Mouse (Mus musculus): ENCODE data around the gene Nr2c2ap. TPM values are rescaled to one million over a fixed set of nuclear protein-coding genes. Genes with fewer than 3 reads are reported as not detected.

The Nr2c2ap gene
- total RNA-seq (2021): 10 to 100 TPM; 25.5 to 28.1 TPM
- long read RNA-seq, experiment 1, transcript Nr2c2ap-201 (5 exons, 1,161 nt): minor isoform, 8 of 34 reads
- long read RNA-seq, experiment 1, transcript Nr2c2ap-202 (4 exons, 1,078 nt): major isoform, 14 of 34 reads
- long read RNA-seq, experiment 1, partial matches to known transcripts: 1 of 34 reads
- long read RNA-seq, experiment 1, other reads (novel, unspliced or antisense): 11 of 34 reads
- long read RNA-seq, experiment 2, transcript Nr2c2ap-202 (4 exons, 1,078 nt): major isoform, 9 of 22 reads
- long read RNA-seq, experiment 2, partial matches to known transcripts: 0 of 22 reads
- long read RNA-seq, experiment 2, other reads (novel, unspliced or antisense): 13 of 22 reads

- intact Hi-C loops (cut with DNase I): no loop called here
- DNase-seq (ENCODE audit: low spot score in 2 of 2): peak; percentile 74 to 84
Observed at GRCm38 (mm10) chr8:70131166-70131883, at the start of gene Nr2c2ap. Gene Nr2c2ap (plus strand): TSS chr8:70131333.

GRCm38 (mm10) chr8:70081976-70082375 lies 49.2 kb upstream of the Nr2c2ap start:
- DNase-seq (ENCODE audit: low spot score in 2 of 2): no peak
- intact Hi-C loops (cut with DNase I): no loop called here

GRCm38 (mm10) chr8:70083285-70083684 lies 47.8 kb upstream of the Nr2c2ap start, which contains the start of gene Hapln4:
Gene Hapln4 (plus strand): TSS chr8:70083457.
- DNase-seq (ENCODE audit: low spot score in 2 of 2): no peak
- intact Hi-C loops (cut with DNase I): no loop called here

GRCm38 (mm10) chr8:70084191-70085065 lies 46.7 kb upstream of the Nr2c2ap start:
- no peak for DNase-seq (ENCODE audit: low spot score in 2 of 2)
- intact Hi-C loops (cut with DNase I): loop anchor here (5.0 kb wide), 1 partner anchor 138 kb away; no protein-coding TSS in a partner anchor

GRCm38 (mm10) chr8:70086151-70086550 lies 45.0 kb upstream of the Nr2c2ap start:
- intact Hi-C loops (cut with DNase I): loop anchor here (2.0 to 5.0 kb wide), 2 partner anchors 81 to 136 kb away; no protein-coding TSS in a partner anchor
- DNase-seq (ENCODE audit: low spot score in 2 of 2): no peak

GRCm38 (mm10) chr8:70087237-70087636 lies 43.9 kb upstream of the Nr2c2ap start:
- intact Hi-C loops (cut with DNase I): loop anchor here (2.0 to 5.0 kb wide), 2 partner anchors 80 to 135 kb away; no protein-coding TSS in a partner anchor
- DNase-seq (ENCODE audit: low spot score in 2 of 2): no peak

GRCm38 (mm10) chr8:70087836-70088650 lies 43.1 kb upstream of the Nr2c2ap start:
- intact Hi-C loops (cut with DNase I): loop anchor here (2.0 to 5.0 kb wide), 3 partner anchors 33 to 134 kb away; partner anchors contain the start of gene Ncan
- peak; percentile 64 to 72 for DNase-seq (ENCODE audit: low spot score in 2 of 2)

GRCm38 (mm10) chr8:70089296-70089960 lies 41.7 kb upstream of the Nr2c2ap start:
- peak in 1 of 2 experiments; percentile 62 for DNase-seq (ENCODE audit: low spot score in 2 of 2)
- intact Hi-C loops (cut with DNase I): loop anchor here (2.0 to 5.0 kb wide), 2 partner anchors 31 to 133 kb away; partner anchors contain the start of gene Ncan

- intact Hi-C loops (cut with DNase I): no loop called here
Observed at GRCm38 (mm10) chr8:70092786-70093185, 38.3 kb upstream of the Nr2c2ap start.

GRCm38 (mm10) chr8:70099276-70099675 lies 31.9 kb upstream of the Nr2c2ap start:
- peak in 1 of 2 experiments; percentile 84 for DNase-seq (ENCODE audit: low spot score in 2 of 2)
- intact Hi-C loops (cut with DNase I): no loop called here

More at GRCm38 (mm10) chr8:70092786-70093185, 38.3 kb upstream of the Nr2c2ap start:
- no peak for DNase-seq (ENCODE audit: low spot score in 2 of 2)

- intact Hi-C loops (cut with DNase I): no loop called here
- peak in 1 of 2 experiments; percentile 67 for DNase-seq (ENCODE audit: low spot score in 2 of 2)
Observed at GRCm38 (mm10) chr8:70100241-70100640, 30.9 kb upstream of the Nr2c2ap start.

- intact Hi-C loops (cut with DNase I): no loop called here
- DNase-seq (ENCODE audit: low spot score in 2 of 2): no peak
Observed at GRCm38 (mm10) chr8:70104506-70104905, 26.6 kb upstream of the Nr2c2ap start.

- intact Hi-C loops (cut with DNase I): no loop called here
- no peak for DNase-seq (ENCODE audit: low spot score in 2 of 2)
Observed at GRCm38 (mm10) chr8:70104922-70105321, 26.2 kb upstream of the Nr2c2ap start.

- DNase-seq (ENCODE audit: low spot score in 2 of 2): no peak
- intact Hi-C loops (cut with DNase I): no loop called here
Observed at GRCm38 (mm10) chr8:70110451-70110850, 20.7 kb upstream of the Nr2c2ap start.

GRCm38 (mm10) chr8:70111192-70111795 lies 19.8 kb upstream of the Nr2c2ap start:
- intact Hi-C loops (cut with DNase I): no loop called here
- DNase-seq (ENCODE audit: low spot score in 2 of 2): no peak

GRCm38 (mm10) chr8:70112401-70113016 lies 18.6 kb upstream of the Nr2c2ap start:
- intact Hi-C loops (cut with DNase I): no loop called here
- DNase-seq (ENCODE audit: low spot score in 2 of 2): no peak

- DNase-seq (ENCODE audit: low spot score in 2 of 2): no peak
- intact Hi-C loops (cut with DNase I): no loop called here
Observed at GRCm38 (mm10) chr8:70114488-70114887, 16.6 kb upstream of the Nr2c2ap start.
